Mouse (Mus musculus): Measurements from ENCODE around the gene Caln1.

DNA sequence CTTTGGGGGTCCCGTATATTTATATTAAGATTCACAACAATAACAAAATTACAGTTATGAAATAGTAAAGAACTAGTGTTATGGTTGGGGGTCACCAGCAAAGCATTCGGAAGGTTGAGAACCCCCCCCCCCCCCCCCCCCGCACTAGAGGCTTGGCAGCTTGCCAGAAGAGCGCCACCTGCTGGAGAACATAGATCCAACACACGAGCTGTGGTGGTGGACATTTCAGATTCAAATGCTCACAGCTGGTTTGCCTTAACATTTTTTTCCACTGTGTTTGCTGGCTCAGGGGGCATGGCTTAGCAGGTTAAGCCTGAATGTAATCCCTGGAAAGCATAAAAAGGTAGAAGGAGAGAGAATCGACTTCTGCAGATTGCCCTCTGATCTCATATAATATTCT lies 490.5 kb downstream of the Caln1 start:
- TF ChIP-seq TAL1 (IDR thresholded peaks at IDR 0.05; ENCODE audit: low read length) (no peak), GATA1 (IDR thresholded peaks at IDR 0.05; ENCODE audit: low read length) (no peak)

Data from erythroblast, embryonic 14.5 days (primary cell).